Mouse (Mus musculus): ENCODE results near the gene Ninj1. TPM values are rescaled to one million over a fixed set of nuclear protein-coding genes. Genes with fewer than 3 reads are reported as not detected.

The Ninj1 gene
- 43.8 and 54.2 TPM in 2 replicates for polyA plus RNA-seq (2014; fragmentation: Nextera tagmentation; extraction: Ambion mirVana)

DNA sequence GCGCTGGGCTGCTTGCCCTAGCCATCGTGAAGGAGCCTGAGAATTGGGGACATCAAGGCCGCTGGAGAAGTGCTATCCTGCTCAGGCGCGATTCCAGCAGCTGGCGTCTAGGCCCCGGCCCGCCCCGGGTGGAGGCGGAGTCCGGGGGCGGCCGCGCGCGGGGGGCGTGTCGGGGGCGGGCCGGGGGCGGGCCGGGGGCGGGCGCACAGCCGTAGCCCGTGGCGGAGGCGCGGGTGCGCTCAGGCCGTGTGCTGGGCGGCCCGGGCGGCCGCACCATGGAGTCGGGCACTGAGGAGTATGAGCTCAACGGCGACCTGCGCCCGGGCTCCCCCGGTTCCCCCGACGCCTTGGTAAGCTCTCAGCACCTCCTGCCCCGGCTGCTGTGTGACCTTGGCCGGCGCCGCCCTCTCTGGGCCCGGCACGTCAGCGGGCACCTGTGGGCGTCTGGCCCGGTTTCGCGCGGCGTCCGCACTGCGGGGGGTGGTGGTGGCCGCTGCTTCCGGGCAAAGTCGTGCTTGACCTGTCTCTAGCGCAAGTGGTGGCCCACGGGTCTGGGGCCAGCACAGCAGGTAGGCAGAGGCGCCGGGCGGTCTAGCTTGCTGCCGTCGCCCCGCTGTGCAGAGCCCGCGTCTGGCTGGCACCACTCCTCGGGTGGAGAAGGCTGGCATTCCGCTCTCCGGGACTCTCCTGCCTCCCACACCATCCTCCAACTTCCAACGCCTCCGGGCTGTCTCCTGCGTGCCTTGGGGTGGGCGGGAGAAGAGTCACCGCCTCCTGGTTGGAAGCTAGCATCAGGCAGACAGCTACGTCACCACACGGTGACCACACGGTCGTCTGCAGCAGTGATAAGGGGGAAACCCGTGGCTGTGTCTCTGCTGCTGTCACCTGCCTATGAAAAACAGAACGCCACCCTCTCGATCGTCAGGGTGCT, at the start of gene Ninj1:
TSS of gene Ninj1 (plus strand) at position 198 of the 931 bp plus-strand sequence.
- ATAC-seq (ENCODE audit: low FRiP score, low TSS enrichment) = peak; percentile 94
- Histone ChIP-seq H3K36me3 (ENCODE audit: control insufficient read depth, insufficient read depth, low read length) (no peaks in the 10 kb centered on the region), H3K4me2 (replicated peaks; ENCODE audit: low read depth, low read length) (peak within 1 kb of the TSS; percentile 100), H3K9me3 (ENCODE audit: control insufficient read depth, low read length) (no peaks in the 10 kb centered on the region), H3K4me3 (ENCODE audit: low read length) (peak within 1 kb of the TSS; percentile 71), H3K27ac (ENCODE audit: low read depth, low read length) (peak within 1 kb of the TSS; percentile 32; the same call in 1 of the 2 replicates), H3K27me3 (ENCODE audit: control insufficient read depth, insufficient read depth, low read length) (no peaks in the 10 kb centered on the region), H3K9ac (ENCODE audit: low read depth, low read length) (peak within 1 kb of the TSS; percentile 66), H3K4me1 (ENCODE audit: control insufficient read depth, insufficient read depth, low read length) (peaks cover 37% of the 10 kb centered on the region)
- under 1% methylated on average over 60 of the region's 87 CpGs for WGBS

DNA sequence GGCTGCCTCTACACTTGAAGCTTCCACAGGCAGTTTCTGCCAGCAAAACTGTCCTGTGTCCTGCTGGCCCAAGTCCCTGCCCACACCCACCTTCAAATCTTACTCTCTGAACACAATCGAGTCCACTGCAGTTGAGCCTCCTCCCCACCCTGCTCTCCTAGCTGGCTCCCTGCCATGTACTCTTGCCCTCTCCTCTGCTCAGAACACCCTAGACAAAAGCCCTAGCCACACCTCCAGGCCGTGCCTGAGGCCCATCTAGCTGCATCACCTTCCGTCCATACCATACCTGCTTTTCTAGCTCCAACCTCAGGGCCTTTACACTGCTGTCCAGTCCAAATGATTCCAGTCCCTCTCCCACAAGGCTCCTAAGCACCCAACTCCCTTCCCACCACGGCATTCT, 46.7 kb upstream of the Ninj1 start:
- Histone ChIP-seq H3K9me3 (ENCODE audit: control insufficient read depth, low read length) (no peaks in the 10 kb centered on the region), H3K4me2 (replicated peaks; ENCODE audit: low read depth, low read length) (no peak overlapping the region), H3K27me3 (ENCODE audit: control insufficient read depth, insufficient read depth, low read length) (peaks cover 13% of the 10 kb centered on the region; the same call in 1 of the 2 replicates), H3K36me3 (ENCODE audit: control insufficient read depth, insufficient read depth, low read length) (no peaks in the 10 kb centered on the region), H3K9ac (ENCODE audit: low read depth, low read length) (no peak overlapping the region), H3K4me3 (ENCODE audit: low read length) (no peak overlapping the region), H3K4me1 (ENCODE audit: control insufficient read depth, insufficient read depth, low read length) (0 out of 2 replicates have a peak, but pooled peaks cover 2% of the 10 kb centered on the region), H3K27ac (ENCODE audit: low read depth, low read length) (no peak overlapping the region)
- 66% methylated on average over 4 of the region's 4 CpGs for WGBS
- no peak for ATAC-seq (ENCODE audit: low FRiP score, low TSS enrichment)

DNA sequence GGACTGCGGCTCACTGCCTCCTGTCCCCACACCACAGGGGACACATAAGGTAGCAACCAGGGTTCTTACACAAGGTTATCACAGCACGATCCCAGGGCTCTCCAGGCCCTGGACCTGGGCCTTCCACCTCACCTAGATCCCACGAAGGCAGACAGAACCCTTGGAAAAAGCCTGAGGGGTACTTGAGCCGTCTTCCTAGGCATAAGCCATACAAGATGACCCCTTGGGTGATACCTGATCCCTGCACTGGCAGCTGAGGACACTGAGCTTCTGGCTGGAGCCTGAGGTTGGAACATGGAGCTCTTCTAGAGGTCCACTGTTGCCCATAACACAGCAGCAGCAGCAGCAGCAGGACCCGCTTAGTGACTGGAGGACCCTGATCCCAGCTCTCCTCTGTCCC, 44.9 kb upstream of the Ninj1 start:
- Histone ChIP-seq H3K9me3 (ENCODE audit: control insufficient read depth, low read length) (no peaks in the 10 kb centered on the region), H3K4me1 (ENCODE audit: control insufficient read depth, insufficient read depth, low read length) (peaks cover 5% of the 10 kb centered on the region; the same call in 1 of the 2 replicates), H3K4me2 (replicated peaks; ENCODE audit: low read depth, low read length) (no peak overlapping the region), H3K9ac (ENCODE audit: low read depth, low read length) (no peak overlapping the region), H3K27ac (ENCODE audit: low read depth, low read length) (no peak overlapping the region), H3K36me3 (ENCODE audit: control insufficient read depth, insufficient read depth, low read length) (no peaks in the 10 kb centered on the region), H3K4me3 (ENCODE audit: low read length) (no peak overlapping the region), H3K27me3 (ENCODE audit: control insufficient read depth, insufficient read depth, low read length) (peaks cover 32% of the 10 kb centered on the region)
- no peak for ATAC-seq (ENCODE audit: low FRiP score, low TSS enrichment)
- WGBS = 70% methylated on average over 5 of the region's 5 CpGs

DNA sequence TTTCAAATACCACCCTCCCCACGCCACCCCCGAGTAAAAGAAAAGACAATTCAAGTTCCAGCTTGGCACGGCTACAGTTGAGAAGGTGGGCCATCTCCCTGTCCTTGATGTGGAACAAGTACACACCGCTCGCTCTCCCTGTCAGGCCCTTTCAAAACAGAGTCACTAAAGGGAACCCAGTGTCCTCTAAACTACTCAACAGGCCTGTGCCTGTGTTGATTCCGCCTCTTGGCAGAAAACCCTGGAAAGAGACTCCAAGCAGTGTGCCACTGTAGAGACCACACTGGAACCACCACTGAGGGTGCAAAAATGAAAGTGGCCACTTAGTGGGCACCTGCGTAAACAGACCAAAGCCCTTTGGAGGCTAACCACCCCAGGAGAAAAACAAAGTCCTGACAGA, 44.0 kb upstream of the Ninj1 start:
- no peaks in the 10 kb centered on the region for H3K9me3 ChIP-seq (ENCODE audit: control insufficient read depth, low read length)
- peaks cover 10% of the 10 kb centered on the region; the same call in 1 of the 2 replicates for H3K4me1 ChIP-seq (ENCODE audit: control insufficient read depth, insufficient read depth, low read length)
- no peak for ATAC-seq (ENCODE audit: low FRiP score, low TSS enrichment)
- peaks cover 40% of the 10 kb centered on the region for H3K27me3 ChIP-seq (ENCODE audit: control insufficient read depth, insufficient read depth, low read length)
- H3K9ac ChIP-seq (ENCODE audit: low read depth, low read length) = no peak overlapping the region
- H3K36me3 ChIP-seq (ENCODE audit: control insufficient read depth, insufficient read depth, low read length) = no peaks in the 10 kb centered on the region
- no peak overlapping the region for H3K4me2 ChIP-seq (replicated peaks; ENCODE audit: low read depth, low read length)
- H3K4me3 ChIP-seq (ENCODE audit: low read length) = no peak overlapping the region
- no peak overlapping the region for H3K27ac ChIP-seq (ENCODE audit: low read depth, low read length)
- WGBS = 90% methylated on average over 7 of the region's 7 CpGs

DNA sequence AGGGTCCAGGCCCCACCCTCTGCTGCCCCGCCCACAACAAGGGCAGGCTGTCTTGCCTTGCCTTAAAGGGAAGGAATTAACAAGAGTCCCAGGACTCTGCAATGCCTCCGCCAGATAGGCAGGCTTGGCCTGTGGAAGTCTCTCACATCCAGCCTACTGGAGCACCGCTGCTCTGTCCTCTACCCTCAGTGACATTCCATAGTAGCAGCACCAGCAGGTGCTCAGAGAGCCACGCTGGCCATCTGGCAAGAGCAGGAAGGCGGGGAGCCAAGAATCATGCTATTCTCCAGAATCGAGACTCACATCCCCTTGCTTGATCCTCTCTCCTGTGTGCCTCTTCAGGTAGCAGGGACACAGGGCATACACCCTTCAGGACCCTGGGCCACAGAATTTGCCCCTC, 42.8 kb upstream of the Ninj1 start:
- H3K9me3 ChIP-seq (ENCODE audit: control insufficient read depth, low read length) = no peaks in the 10 kb centered on the region
- 66% methylated on average over 6 of the region's 6 CpGs for WGBS
- H3K4me1 ChIP-seq (ENCODE audit: control insufficient read depth, insufficient read depth, low read length) = peaks cover 10% of the 10 kb centered on the region; the same call in 1 of the 2 replicates
- no peak overlapping the region for H3K9ac ChIP-seq (ENCODE audit: low read depth, low read length)
- H3K27ac ChIP-seq (ENCODE audit: low read depth, low read length) = no peak overlapping the region
- no peak overlapping the region for H3K4me2 ChIP-seq (replicated peaks; ENCODE audit: low read depth, low read length)
- H3K4me3 ChIP-seq (ENCODE audit: low read length) = no peak overlapping the region
- H3K27me3 ChIP-seq (ENCODE audit: control insufficient read depth, insufficient read depth, low read length) = peaks cover 43% of the 10 kb centered on the region
- no peaks in the 10 kb centered on the region for H3K36me3 ChIP-seq (ENCODE audit: control insufficient read depth, insufficient read depth, low read length)
- no peak for ATAC-seq (ENCODE audit: low FRiP score, low TSS enrichment)

DNA sequence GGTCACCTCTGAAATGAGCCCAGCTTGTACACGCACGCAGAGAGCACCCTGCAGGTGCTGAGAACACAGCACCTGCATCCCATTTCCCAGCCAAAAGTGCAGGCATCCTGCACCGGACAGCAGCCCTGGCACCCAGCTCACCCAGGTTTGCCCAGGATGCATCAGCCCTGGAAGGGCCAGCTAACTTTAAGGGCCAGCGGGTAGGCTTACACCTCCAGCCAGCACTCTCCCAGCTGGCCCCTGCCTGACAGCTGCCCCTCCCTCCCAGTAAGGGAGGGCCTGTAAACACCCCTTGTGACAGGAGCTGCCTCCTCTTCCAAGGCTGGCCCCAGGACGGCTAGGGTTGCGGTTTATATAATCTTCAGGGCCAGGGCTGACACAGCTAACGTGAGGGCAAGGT, 41.9 kb upstream of the Ninj1 start:
- 36% methylated on average over 7 of the region's 7 CpGs for WGBS
- Histone ChIP-seq H3K4me3 (ENCODE audit: low read length) (no peak overlapping the region), H3K4me1 (ENCODE audit: control insufficient read depth, insufficient read depth, low read length) (peaks cover 10% of the 10 kb centered on the region; the same call in 1 of the 2 replicates), H3K9me3 (ENCODE audit: control insufficient read depth, low read length) (no peaks in the 10 kb centered on the region), H3K27ac (ENCODE audit: low read depth, low read length) (no peak overlapping the region), H3K9ac (ENCODE audit: low read depth, low read length) (no peak overlapping the region), H3K4me2 (replicated peaks; ENCODE audit: low read depth, low read length) (0 out of 2 replicates have a peak overlapping the region, but pooled peaks have one; percentile 10), H3K27me3 (ENCODE audit: control insufficient read depth, insufficient read depth, low read length) (peaks cover 45% of the 10 kb centered on the region), H3K36me3 (ENCODE audit: control insufficient read depth, insufficient read depth, low read length) (no peaks in the 10 kb centered on the region)
- peak; percentile 22; the same call in 1 of the 2 replicates for ATAC-seq (ENCODE audit: low FRiP score, low TSS enrichment)

DNA sequence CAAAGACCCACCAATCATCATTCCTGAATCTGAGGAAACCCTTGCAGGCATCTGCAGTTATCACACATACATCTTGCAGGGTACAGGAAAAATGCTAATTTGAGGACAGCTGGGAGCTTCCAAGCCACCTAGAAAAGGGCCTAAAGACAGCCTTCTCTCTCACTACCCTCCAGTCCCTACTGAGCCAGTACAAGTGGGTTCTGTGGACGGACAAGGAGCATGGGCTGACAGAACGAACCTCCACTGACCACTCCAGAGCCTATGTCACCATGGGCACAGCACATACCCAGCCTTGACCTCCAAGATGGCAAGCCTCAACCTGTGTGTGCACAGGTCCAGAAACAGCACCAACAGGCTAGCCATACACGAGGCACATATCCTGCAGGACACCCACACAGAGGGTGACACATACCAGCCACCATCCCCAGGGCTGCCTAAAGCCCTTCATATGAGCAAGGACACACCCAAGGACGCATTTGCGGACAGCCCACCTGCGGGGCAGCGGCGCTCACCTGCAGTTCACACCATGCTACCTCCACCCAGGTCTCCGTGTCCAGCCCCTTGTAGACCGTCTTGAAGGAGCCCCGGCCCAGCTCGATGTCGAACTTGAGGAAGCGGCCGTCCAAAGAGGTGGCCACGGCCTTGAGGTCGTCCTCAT, 41.1 kb upstream of the Ninj1 start:
- Histone ChIP-seq H3K4me2 (replicated peaks; ENCODE audit: low read depth, low read length) (peak overlapping the region; percentile 97), H3K36me3 (ENCODE audit: control insufficient read depth, insufficient read depth, low read length) (no peaks in the 10 kb centered on the region), H3K4me3 (ENCODE audit: low read length) (peak overlapping the region; percentile 73), H3K9me3 (ENCODE audit: control insufficient read depth, low read length) (no peaks in the 10 kb centered on the region), H3K27me3 (ENCODE audit: control insufficient read depth, insufficient read depth, low read length) (peaks cover 45% of the 10 kb centered on the region), H3K4me1 (ENCODE audit: control insufficient read depth, insufficient read depth, low read length) (peaks cover 10% of the 10 kb centered on the region; the same call in 1 of the 2 replicates), H3K9ac (ENCODE audit: low read depth, low read length) (peak overlapping the region; percentile 66; the same call in 1 of the 2 replicates), H3K27ac (ENCODE audit: low read depth, low read length) (no peak overlapping the region)
- 28% methylated on average over 17 of the region's 17 CpGs for WGBS
- no peak for ATAC-seq (ENCODE audit: low FRiP score, low TSS enrichment)

DNA sequence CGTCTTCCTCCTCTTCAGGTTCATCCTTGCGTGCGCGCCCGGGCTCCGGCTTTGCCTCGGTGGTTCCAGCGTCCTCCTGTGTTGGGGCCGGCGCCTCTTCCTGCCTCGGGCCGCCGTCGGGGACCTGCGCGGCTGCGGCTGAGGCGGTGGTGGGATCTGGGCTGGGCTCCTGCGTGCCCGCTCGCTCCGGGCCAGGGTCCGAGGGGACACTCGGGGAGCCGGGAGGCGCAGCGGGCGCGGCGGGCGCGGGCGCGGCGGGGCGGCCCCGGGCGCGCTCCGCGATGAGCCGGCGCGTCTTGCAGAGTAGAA, 40.6 kb upstream of the Ninj1 start:
- Histone ChIP-seq H3K4me1 (ENCODE audit: control insufficient read depth, insufficient read depth, low read length) (peaks cover 10% of the 10 kb centered on the region; the same call in 1 of the 2 replicates), H3K27me3 (ENCODE audit: control insufficient read depth, insufficient read depth, low read length) (peaks cover 45% of the 10 kb centered on the region), H3K36me3 (ENCODE audit: control insufficient read depth, insufficient read depth, low read length) (no peaks in the 10 kb centered on the region), H3K4me2 (replicated peaks; ENCODE audit: low read depth, low read length) (peak overlapping the region; percentile 97), H3K9me3 (ENCODE audit: control insufficient read depth, low read length) (no peaks in the 10 kb centered on the region), H3K4me3 (ENCODE audit: low read length) (peak overlapping the region; percentile 73), H3K27ac (ENCODE audit: low read depth, low read length) (no peak overlapping the region), H3K9ac (ENCODE audit: low read depth, low read length) (peak overlapping the region; percentile 66)
- WGBS = under 1% methylated on average over 27 of the region's 44 CpGs
- 0 out of 2 replicates have a peak, but pooled peaks have one; percentile 1 for ATAC-seq (ENCODE audit: low FRiP score, low TSS enrichment)

All from kidney, embryonic 14.5 days (tissue).